Mouse (Mus musculus) kidney, postnatal 0 days (tissue): ENCODE results near the gene F13a1. TPM values are rescaled to one million over a fixed set of nuclear protein-coding genes. Genes with fewer than 3 reads are reported as not detected.

Experiments
- ATAC-seq: fragments of 200-750 bp; cut with Nextera tagmentation; replicated peaks from 2 replicates; pipeline ENCODE4 v1.8.0; 2017; ENCODE audit warnings: low read depth, moderate number of reproducible peaks, moderate TSS enrichment, moderate library complexity; ENCODE audit not compliant: low FRiP score
- DNase-seq: peaks from one replicate; pipeline ENCODE4 v3.0.0-alpha.2; 2016; ENCODE audit warnings: low spot score
- H3K27ac ChIP-seq: fragments of 300-500 bp; sonication (generic); 2 replicates; pipeline ENCODE4 v1.5.1; 2014; ENCODE audit warnings: mild to moderate bottlenecking
- H3K27me3 ChIP-seq: fragments of 300-500 bp; sonication (generic); 2 replicates; pipeline ENCODE4 v1.6.1; 2014; ENCODE audit warnings: low read length, mixed read lengths; ENCODE audit not compliant: insufficient read depth
- H3K36me3 ChIP-seq: fragments of 300-500 bp; sonication (generic); 2 replicates; pipeline ENCODE4 v1.6.1; 2014; ENCODE audit warnings: low read length, mixed read lengths; ENCODE audit not compliant: insufficient read depth
- H3K4me1 ChIP-seq: fragments of 300-500 bp; sonication (generic); replicated peaks from 2 replicates; pipeline ENCODE4 v1.6.1; 2014; ENCODE audit warnings: antibody characterized with exemption, low read length, mixed read lengths; ENCODE audit not compliant: insufficient read depth
- H3K4me2 ChIP-seq: fragments of 300-500 bp; sonication (generic); 2 replicates; pipeline ENCODE4 v1.6.1; 2014; ENCODE audit warnings: mild to moderate bottlenecking, low read length, moderate library complexity, mixed read lengths
- H3K4me3 ChIP-seq: fragments of 300-500 bp; sonication (generic); replicated peaks from 2 replicates; pipeline ENCODE4 v1.5.1; 2014; ENCODE audit warnings: low read depth, low read length
- H3K9ac ChIP-seq: fragments of 300-500 bp; sonication (generic); 2 replicates; pipeline ENCODE4 v1.6.1; 2014; ENCODE audit warnings: low read depth, low read length
- H3K9me3 ChIP-seq: fragments of 300-500 bp; sonication (generic); replicated peaks from 2 replicates; pipeline ENCODE4 v1.6.1; 2016; ENCODE audit warnings: low read length, inconsistent platforms, mixed read lengths
- CTCF ChIP-seq: IDR thresholded peaks from 2 replicates; pipeline ENCODE4 v1.5.1; 2016; ENCODE audit warnings: antibody characterized with exemption, low read depth, mild to moderate bottlenecking, moderate library complexity
- WGBS: fragments of 180-500 bp; shearing (Covaris S2); extraction: QIAGEN DNeasy Blood & Tissue Kit; methylation state at CpG from one replicate; pipeline ENCODE4 v1.1.7; 2014; 5-methylcytosine and 5-hydroxymethylcytosine counted together
- polyA plus RNA-seq: library from polyadenylated mRNA; unstranded; fragments of >200 nt; fragmentation: Nextera tagmentation; extraction: Ambion mirVana; gene quantifications from 2 replicates; pipeline ENCODE4 v1.2.1, GENCODE M21; 2015

The F13a1 gene
- polyA plus RNA-seq, 1 experiment from 2014 or later, result 5.5 TPM

- WGBS, result 79% methylated on average over 7 of the region's 7 CpGs
- Histone ChIP-seq H3K9me3 (no peaks in the 10 kb centered on the region), H3K4me3 (no peak overlapping the region), H3K27me3 (no peaks in the 10 kb centered on the region), H3K27ac (no peak overlapping the region), H3K9ac (no peak overlapping the region), H3K4me1 (no peaks in the 10 kb centered on the region), H3K4me2 (no peak overlapping the region), H3K36me3 (no peaks in the 10 kb centered on the region)
- ATAC-seq (no peak), DNase-seq (no peak)
- TF ChIP-seq CTCF, result no peak
Observed at GRCm38 (mm10) chr13:36885973-36886372, 164.1 kb downstream of the F13a1 start.

- ATAC-seq, result no peak
- no peak for TF ChIP-seq CTCF
- DNase-seq, result no peak
- no peak overlapping the region for H3K27ac ChIP-seq
- 69% methylated on average over 3 of the region's 3 CpGs for WGBS
- H3K27me3 ChIP-seq, result no peaks in the 10 kb centered on the region
- no peak overlapping the region for H3K9ac ChIP-seq
- no peak overlapping the region for H3K4me2 ChIP-seq
- no peak overlapping the region for H3K4me3 ChIP-seq
- no peaks in the 10 kb centered on the region for H3K9me3 ChIP-seq
- H3K4me1 ChIP-seq, result no peaks in the 10 kb centered on the region
- H3K36me3 ChIP-seq, result no peaks in the 10 kb centered on the region
Observed at GRCm38 (mm10) chr13:36839111-36839510, 210.9 kb downstream of the F13a1 start.
